Mouse (Mus musculus): ENCODE results near the gene Icam2.

GRCm38 (mm10) chr11:106328521-106328920 is 59.4 kb downstream of the Icam2 start:
- TF ChIP-seq CTCF (IDR thresholded peaks at IDR 0.05; ENCODE audit: extremely low read depth, insufficient read depth, insufficient read length, insufficient replicate concordance) (no peak), POLR2A (IDR thresholded peaks at IDR 0.05; ENCODE audit: low read depth, low read length) (no peak)
